Mouse (Mus musculus) colon, adult 2 months (tissue): Measurements from ENCODE around the gene Fam131c. TPM values are rescaled to one million over a fixed set of nuclear protein-coding genes. Genes with fewer than 3 reads are reported as not detected.

Experiments
- polyA plus RNA-seq: library from polyadenylated mRNA; depleted of rRNA; stranded (reverse); fragments of >200 nt; gene quantifications from 2 replicates; pipeline ENCODE4 v1.2.3, GENCODE M21; 2012; rRNA removed

Gene Fam131c
- polyA plus RNA-seq: 0.49 and 0.74 TPM in 2 replicates

DNA sequence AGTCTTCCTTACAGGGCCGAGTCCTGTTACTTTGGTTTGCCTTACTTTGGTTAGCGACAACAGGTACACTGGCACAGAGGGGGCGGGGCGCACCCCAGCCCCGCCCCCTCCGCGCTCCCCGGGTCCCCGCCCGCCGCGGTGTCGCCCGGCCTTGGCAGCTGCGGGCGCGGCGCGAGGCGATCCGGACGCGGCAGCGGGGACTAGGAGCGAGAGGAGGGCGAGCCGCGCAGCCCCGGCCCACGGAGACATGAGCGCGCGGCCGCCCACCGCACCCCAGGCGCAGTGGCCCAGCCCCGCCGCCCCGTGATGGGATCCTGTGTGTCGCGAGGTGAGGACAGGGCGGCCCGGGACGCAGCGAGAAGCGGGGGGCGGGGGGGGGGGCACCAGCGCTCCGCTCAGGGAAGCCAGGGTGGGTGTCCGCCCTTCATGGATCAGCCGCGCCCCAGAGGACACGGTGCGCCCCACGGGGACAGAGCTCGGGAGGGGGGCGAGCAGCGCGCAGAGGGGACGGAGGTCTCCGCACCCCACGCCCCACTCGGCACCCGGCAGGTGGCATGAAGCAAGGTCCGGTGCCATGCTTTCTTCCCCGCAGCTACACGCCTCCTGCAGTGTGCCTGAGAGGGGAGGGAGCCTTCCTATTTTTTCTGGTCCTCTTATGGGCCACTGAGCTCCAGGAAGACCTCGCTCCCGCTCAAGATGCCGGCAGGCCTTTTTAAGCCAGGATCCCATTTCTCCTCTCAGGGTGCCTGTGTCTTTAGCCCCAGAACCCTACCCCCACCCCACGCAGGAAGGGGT lies at the start of gene Fam131c:
TSS of gene Fam131c (plus strand) at position 224 of the 795 bp plus-strand sequence.

DNA sequence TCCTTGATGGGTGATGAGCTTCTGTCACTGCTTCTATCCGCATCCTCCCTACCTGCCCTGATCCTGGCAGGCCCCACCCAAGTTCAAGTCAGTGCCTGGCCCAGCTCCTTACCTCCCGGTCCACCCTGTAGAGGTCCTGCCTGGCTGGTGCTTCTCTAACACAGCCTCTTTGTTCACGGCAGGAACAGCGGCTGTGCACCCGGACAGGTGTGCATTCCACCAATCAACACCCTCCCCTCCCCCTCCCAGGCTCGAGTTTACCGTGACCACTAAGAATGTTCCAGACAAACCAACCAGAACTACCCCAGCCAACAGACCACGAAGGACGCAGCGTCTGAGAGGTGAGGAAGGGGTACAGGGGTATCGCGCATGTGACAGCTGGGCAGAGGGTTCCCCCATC lies 30.5 kb downstream of the Fam131c start, which contains the start of gene Clcnka:
TSS of gene Clcnka (minus strand) at position 180 of the 400 bp plus-strand sequence.

GRCm38 (mm10) chr4:141415924-141416323 lies 47.9 kb downstream of the Fam131c start, which contains the start of gene Clcnkb:
TSS of gene Clcnkb (minus strand) at chr4:141416014.

GRCm38 (mm10) chr4:141420192-141420829 lies 52.3 kb downstream of the Fam131c start, which contains the start of gene Hspb7:
TSS of gene Hspb7 (plus strand) at chr4:141420779.

Other genes starting within 250 kb of the Fam131c start
- 67.9 and 69.4 TPM in 2 replicates for gene Szrd1, start 228.4 kb upstream of the Fam131c start, polyA plus RNA-seq
- 13.2 and 13.4 TPM in 2 replicates for gene Fbxo42, start 220.3 kb upstream of the Fam131c start, polyA plus RNA-seq
- 2.5 and 3.6 TPM in 2 replicates for gene Rsg1, start 154.3 kb upstream of the Fam131c start, polyA plus RNA-seq
- 23.9 and 27.9 TPM in 2 replicates for gene Arhgef19, start 128.7 kb upstream of the Fam131c start, polyA plus RNA-seq
- 13.9 and 17.4 TPM in 2 replicates for gene Epha2, start 67.0 kb upstream of the Fam131c start, polyA plus RNA-seq
- 0.06 TPM in 1 of 2 replicates, not detected in the other for gene Clcnka, start 30.5 kb downstream of the Fam131c start, polyA plus RNA-seq
- 0.08 and 0.92 TPM in 2 replicates for gene Clcnkb, start 47.8 kb downstream of the Fam131c start, polyA plus RNA-seq
- 16.5 and 19.5 TPM in 2 replicates for gene Hspb7, start 52.6 kb downstream of the Fam131c start, polyA plus RNA-seq
- gene Srarp, start 67.9 kb downstream of the Fam131c start, polyA plus RNA-seq: 0.35 and 0.40 TPM in 2 replicates
- gene Zbtb17, start 76.4 kb downstream of the Fam131c start, polyA plus RNA-seq: 40.2 and 41.1 TPM in 2 replicates
- gene Spen, start 170.4 kb downstream of the Fam131c start, polyA plus RNA-seq: 21.2 and 27.0 TPM in 2 replicates
- 118 and 124 TPM in 2 replicates for gene Fblim1, start 237.9 kb downstream of the Fam131c start, polyA plus RNA-seq